Mouse (Mus musculus) brain, embryonic 14.5 days (tissue): ENCODE results near the gene Cdkn2d.
"Not testable (repeated sequence)": the region's sequence is repeated elsewhere in the genome, so short reads cannot be mapped to it uniquely, and the experiment has no call there.

ENCODE experiments used
- CTCF ChIP-seq: fragments of 200-500 bp; IDR thresholded peaks from 2 replicates; pipeline ENCODE4 v1.5.1; 2012; ENCODE audit warnings: inconsistent platforms, mild to moderate bottlenecking, moderate library complexity, borderline replicate concordance; ENCODE audit not compliant: insufficient read depth, insufficient read length; ENCODE audit errors: extremely low read depth
- POLR2A ChIP-seq: fragments of 200-500 bp; IDR thresholded peaks from 2 replicates; pipeline ENCODE4 v1.6.1; 2012; ENCODE audit warnings: mild to moderate bottlenecking, inconsistent platforms, borderline replicate concordance; ENCODE audit not compliant: poor library complexity, insufficient read depth, insufficient read length, severe bottlenecking; ENCODE audit errors: extremely low read depth

GRCm38 (mm10) chr9:21256349-21256748, 34.9 kb downstream of the Cdkn2d start:
- not testable (repeated sequence) for TF ChIP-seq CTCF, POLR2A
